Mouse (Mus musculus): ENCODE measurements around the gene Dll4.

- no peak for TF ChIP-seq CHD2 (IDR thresholded peaks at IDR 0.05; ENCODE audit: low read depth, low read length)
- TF ChIP-seq ZNF384 (IDR thresholded peaks at IDR 0.05; ENCODE audit: low read depth, low read length): no peak
- no peak for TF ChIP-seq MAFK (IDR thresholded peaks at IDR 0.05; ENCODE audit: insufficient read depth, low read depth, low read length)
- TF ChIP-seq HCFC1 (IDR thresholded peaks at IDR 0.05; ENCODE audit: borderline replicate concordance, insufficient read depth, low read length): no peak
- peak; percentile 58; the same call in 1 of the 2 replicates for TF ChIP-seq ZC3H11A (IDR thresholded peaks at IDR 0.05; ENCODE audit: borderline replicate concordance, low read depth, low read length)
These were observed 27.3 kb upstream of the Dll4 start for GRCm38 (mm10) chr2:119298330-119298729.
